Mouse (Mus musculus) lung, postnatal 0 days (tissue): ENCODE results near the gene Trp53i11. TPM values are rescaled to one million over a fixed set of nuclear protein-coding genes. Genes with fewer than 3 reads are reported as not detected.
A peak's percentile ranks its signal among the peaks of the same experiment; 100 is the strongest.

ENCODE experiments used
- ATAC-seq: fragments of 200-750 bp; cut with Nextera tagmentation; 2 replicates; pipeline ENCODE4 v1.8.0; 2017; ENCODE audit warnings: moderate library complexity
- DNase-seq: peaks from one replicate; pipeline ENCODE4 v3.0.0-alpha.2; 2016; ENCODE audit warnings: low spot score
- H3K27ac ChIP-seq: fragments of 300-500 bp; sonication (generic); 2 replicates; pipeline ENCODE4 v1.5.1; 2014; ENCODE audit warnings: antibody characterized with exemption, mild to moderate bottlenecking, low read length, mixed read lengths
- H3K27me3 ChIP-seq: fragments of 300-500 bp; sonication (generic); replicated peaks from 2 replicates; pipeline ENCODE4 v1.6.1; 2014; ENCODE audit warnings: low read length, mixed read lengths; ENCODE audit not compliant: insufficient read depth
- H3K36me3 ChIP-seq: fragments of 300-500 bp; sonication (generic); 2 replicates; pipeline ENCODE4 v1.6.1; 2014; ENCODE audit warnings: low read length, mixed read lengths; ENCODE audit not compliant: insufficient read depth
- H3K4me1 ChIP-seq: fragments of 300-500 bp; sonication (generic); 2 replicates; pipeline ENCODE4 v1.6.1; 2014; ENCODE audit warnings: antibody characterized with exemption, low read depth, low read length, mixed read lengths; ENCODE audit not compliant: insufficient read depth
- H3K4me2 ChIP-seq: fragments of 300-500 bp; sonication (generic); replicated peaks from 2 replicates; pipeline ENCODE4 v1.6.1; 2014; ENCODE audit warnings: low read depth, mild to moderate bottlenecking, low read length, moderate library complexity, mixed read lengths
- H3K4me3 ChIP-seq: fragments of 300-500 bp; sonication (generic); 2 replicates; pipeline ENCODE4 v1.5.1; 2014; ENCODE audit warnings: low read depth, low read length
- H3K9ac ChIP-seq: fragments of 300-500 bp; sonication (generic); replicated peaks from 2 replicates; pipeline ENCODE4 v1.6.1; 2014; ENCODE audit warnings: low read depth, mild to moderate bottlenecking
- H3K9me3 ChIP-seq: fragments of 300-500 bp; sonication (generic); 2 replicates; pipeline ENCODE4 v1.6.1; 2016; ENCODE audit warnings: low read length, mixed read lengths
- CTCF ChIP-seq: IDR thresholded peaks from 2 replicates; pipeline ENCODE4 v1.5.1; 2016; ENCODE audit warnings: antibody characterized with exemption, mild to moderate bottlenecking
- EP300 ChIP-seq: IDR thresholded peaks from 2 replicates; pipeline ENCODE4 v1.6.1; 2016; ENCODE audit warnings: antibody characterized with exemption, mild to moderate bottlenecking, control low read depth
- WGBS: fragments of 180-500 bp; shearing (Covaris S2); extraction: QIAGEN DNeasy Blood & Tissue Kit; methylation state at CpG from one replicate; pipeline ENCODE4 v1.1.7; 2014; 5-methylcytosine and 5-hydroxymethylcytosine counted together
- polyA plus RNA-seq: library from polyadenylated mRNA; unstranded; fragments of >200 nt; fragmentation: Nextera tagmentation; extraction: Ambion mirVana; gene quantifications from 2 replicates; pipeline ENCODE4 v1.2.1, GENCODE M21; 2015

Trp53i11 gene
- polyA plus RNA-seq, 1 experiment from 2014 or later: 21.1 TPM

- no peak for DNase-seq
- Histone ChIP-seq H3K27me3 (no peaks in the 10 kb centered on the region), H3K9me3 (no peaks in the 10 kb centered on the region), H3K4me3 (no peak overlapping the region), H3K36me3 (no peaks in the 10 kb centered on the region), H3K4me2 (no peak overlapping the region), H3K9ac (no peak overlapping the region), H3K27ac (no peak overlapping the region), H3K4me1 (no peaks in the 10 kb centered on the region)
- ATAC-seq: no peak
- no peak for TF ChIP-seq CTCF
- TF ChIP-seq EP300: no peak
- 30% methylated on average over 6 of the region's 6 CpGs for WGBS
Observed at GRCm38 (mm10) chr2:93223463-93223862, 36.1 kb downstream of the Trp53i11 start.

- TF ChIP-seq EP300 (no peak), CTCF (peak; percentile 93)
Observed at GRCm38 (mm10) chr2:93226606-93227595, 39.6 kb downstream of the Trp53i11 start.

GRCm38 (mm10) chr2:93227713-93228479 lies 40.5 kb downstream of the Trp53i11 start:
- no peaks in the 10 kb centered on the region for H3K27me3 ChIP-seq
- no peak overlapping the region for H3K4me2 ChIP-seq
- ATAC-seq (peak; percentile 20), DNase-seq (no peak)
- no peaks in the 10 kb centered on the region for H3K9me3 ChIP-seq
- 48% methylated on average over 9 of the region's 9 CpGs for WGBS
- H3K9ac ChIP-seq: no peak overlapping the region
- TF ChIP-seq CTCF: no peak
- TF ChIP-seq EP300: no peak
- H3K27ac ChIP-seq: no peak overlapping the region
- H3K36me3 ChIP-seq: no peaks in the 10 kb centered on the region
- no peaks in the 10 kb centered on the region for H3K4me1 ChIP-seq
- H3K4me3 ChIP-seq: no peak overlapping the region

More at GRCm38 (mm10) chr2:93226606-93227595, 39.6 kb downstream of the Trp53i11 start:
- no peaks in the 10 kb centered on the region for H3K36me3 ChIP-seq
- H3K4me1 ChIP-seq: no peaks in the 10 kb centered on the region
- ATAC-seq (peak; percentile 78), DNase-seq (peak; percentile 82)
- H3K9me3 ChIP-seq: no peaks in the 10 kb centered on the region
- no peaks in the 10 kb centered on the region for H3K27me3 ChIP-seq
- H3K9ac ChIP-seq: no peak overlapping the region
- H3K4me2 ChIP-seq: 0 out of 2 replicates have a peak overlapping the region, but pooled peaks have one; percentile 8
- H3K27ac ChIP-seq: no peak overlapping the region
- no peak overlapping the region for H3K4me3 ChIP-seq
- 16% methylated on average over 20 of the region's 20 CpGs for WGBS

GRCm38 (mm10) chr2:93228480-93228824 lies 41.1 kb downstream of the Trp53i11 start:
- Histone ChIP-seq H3K27ac (no peak overlapping the region), H3K27me3 (no peaks in the 10 kb centered on the region), H3K4me1 (no peaks in the 10 kb centered on the region), H3K4me2 (no peak overlapping the region), H3K4me3 (no peak overlapping the region), H3K9ac (no peak overlapping the region), H3K36me3 (no peaks in the 10 kb centered on the region), H3K9me3 (no peaks in the 10 kb centered on the region)
- ATAC-seq: no peak
- WGBS: 44% methylated on average over 5 of the region's 5 CpGs
- TF ChIP-seq EP300: no peak
- no peak for TF ChIP-seq CTCF
- no peak for DNase-seq

GRCm38 (mm10) chr2:93232141-93232540 lies 44.8 kb downstream of the Trp53i11 start:
- H3K36me3 ChIP-seq: no peaks in the 10 kb centered on the region
- 57% methylated on average over 1 of the region's 1 CpGs for WGBS
- H3K9ac ChIP-seq: no peak overlapping the region
- no peaks in the 10 kb centered on the region for H3K4me1 ChIP-seq
- no peak for TF ChIP-seq CTCF
- TF ChIP-seq EP300: no peak
- no peak overlapping the region for H3K27ac ChIP-seq
- DNase-seq (no peak), ATAC-seq (no peak)
- H3K27me3 ChIP-seq: no peaks in the 10 kb centered on the region
- H3K4me2 ChIP-seq: no peak overlapping the region
- H3K4me3 ChIP-seq: no peak overlapping the region
- no peaks in the 10 kb centered on the region for H3K9me3 ChIP-seq

GRCm38 (mm10) chr2:93237055-93237454 lies 49.7 kb downstream of the Trp53i11 start:
- H3K36me3 ChIP-seq: no peaks in the 10 kb centered on the region
- no peak overlapping the region for H3K4me2 ChIP-seq
- no peak overlapping the region for H3K27ac ChIP-seq
- no peak overlapping the region for H3K9ac ChIP-seq
- DNase-seq (no peak), ATAC-seq (no peak)
- H3K4me3 ChIP-seq: no peak overlapping the region
- no peak for TF ChIP-seq CTCF
- no peak for TF ChIP-seq EP300
- no peaks in the 10 kb centered on the region for H3K27me3 ChIP-seq
- no peaks in the 10 kb centered on the region for H3K4me1 ChIP-seq
- 62% methylated on average over 1 of the region's 1 CpGs for WGBS
- no peaks in the 10 kb centered on the region for H3K9me3 ChIP-seq
